Mouse (Mus musculus) heart, postnatal 25 days (tissue): Measurements from ENCODE around the gene Dram1. TPM values are rescaled to one million over a fixed set of nuclear protein-coding genes. Genes with fewer than 3 reads are reported as not detected.

Experiments
- DNase-seq: peaks from one replicate; pipeline ENCODE4 v3.0.0; 2022; ENCODE audit warnings: low spot score
- intact Hi-C: fragments of 180-260 bp; cut with DNase I; formaldehyde crosslinking; loops from one replicate; pipeline ENCODE4 v1.15.1; 2025
- total RNA-seq, 2 experiments: library from RNA; stranded (reverse); gene quantifications; 2 replicates each; pipeline ENCODE4 v1.2.3; 2021

The Dram1 gene
- total RNA-seq, 2 experiments from 2014 or later, result 3.8 to 4.1 TPM

GRCm38 (mm10) chr10:88309851-88310250 lies 69.0 kb downstream of the Dram1 start:
- DNase-seq, result no peak
- intact Hi-C loops, result loop anchor here (10.0 kb wide), 1 partner anchor 145 kb away; no protein-coding TSS in a partner anchor

- intact Hi-C loops, result loop anchor here (10.0 kb wide), 1 partner anchor 141 kb away; no protein-coding TSS in a partner anchor
Observed at GRCm38 (mm10) chr10:88306235-88306634, 72.6 kb downstream of the Dram1 start.

GRCm38 (mm10) chr10:88304302-88304701 lies 74.6 kb downstream of the Dram1 start:
- peak; percentile 52 for DNase-seq
- intact Hi-C loops, result loop anchor here (2.0 to 10.0 kb wide), 4 partner anchors 140 to 708 kb away; partner anchors contain the start of gene Igf1

More at GRCm38 (mm10) chr10:88306235-88306634, 72.6 kb downstream of the Dram1 start:
- DNase-seq, result no peak

- intact Hi-C loops, result loop anchor here (5.0 to 10.0 kb wide), 2 partner anchors 138 to 446 kb away; partner anchors contain the start of gene Igf1
- DNase-seq, result peak; percentile 13
Observed at GRCm38 (mm10) chr10:88303079-88303478, 75.8 kb downstream of the Dram1 start.

GRCm38 (mm10) chr10:88301802-88302470 lies 76.9 kb downstream of the Dram1 start:
- intact Hi-C loops, result loop anchor here (5.0 to 10.0 kb wide), 2 partner anchors 137 to 445 kb away; partner anchors contain the start of gene Igf1
- DNase-seq, result no peak

GRCm38 (mm10) chr10:88296991-88297390 lies 81.9 kb downstream of the Dram1 start:
- DNase-seq, result peak; percentile 40
- intact Hi-C loops, result no loop called here

GRCm38 (mm10) chr10:88295091-88295490 lies 83.8 kb downstream of the Dram1 start:
- no peak for DNase-seq
- intact Hi-C loops, result no loop called here

GRCm38 (mm10) chr10:88288061-88288460 lies 90.8 kb downstream of the Dram1 start:
- intact Hi-C loops, result no loop called here
- no peak for DNase-seq

GRCm38 (mm10) chr10:88287261-88287660 lies 91.6 kb downstream of the Dram1 start:
- intact Hi-C loops, result no loop called here
- no peak for DNase-seq

- intact Hi-C loops, result no loop called here
- no peak for DNase-seq
Observed at GRCm38 (mm10) chr10:88284343-88284990, 94.4 kb downstream of the Dram1 start.

GRCm38 (mm10) chr10:88281699-88282098 lies 97.2 kb downstream of the Dram1 start:
- intact Hi-C loops, result no loop called here
- no peak for DNase-seq

- no peak for DNase-seq
- intact Hi-C loops, result no loop called here
Observed at GRCm38 (mm10) chr10:88274045-88274444, 104.8 kb downstream of the Dram1 start.

Other genes with a start within 250 kb of the Dram1 start
- gene Parpbp, start 232.1 kb downstream of the Dram1 start, total RNA-seq, result under 1 TPM; 0.16 to 0.45 TPM
- gene Nup37, start 232.1 kb downstream of the Dram1 start, total RNA-seq, result 1 to 10 TPM; 7.3 to 8.0 TPM
- 10 to 100 TPM; 25.8 to 29.7 TPM for gene Washc3, start 178.0 kb downstream of the Dram1 start, total RNA-seq
- gene Gnptab, start 52 bp upstream of the Dram1 start, total RNA-seq, result 10 to 100 TPM; 25.5 to 29.9 TPM
- gene Sycp3, start 80.5 kb upstream of the Dram1 start, total RNA-seq, result not detected
- 100 to 1,000 TPM; 304 to 315 TPM for gene Chpt1, start 125.0 kb upstream of the Dram1 start, total RNA-seq
- gene Mybpc1, start 226.1 kb upstream of the Dram1 start, total RNA-seq, result under 1 TPM; 0.34 to 0.64 TPM